Mouse (Mus musculus) myocyte (in vitro differentiated cells): ENCODE results near the gene Myom1. TPM values are rescaled to one million over a fixed set of nuclear protein-coding genes. Genes with fewer than 3 reads are reported as not detected.

Experiments used
- H3K27me3 ChIP-seq: one replicate; pipeline ENCODE4 v1.6.1; 2011; ENCODE audit not compliant: control insufficient read depth, insufficient read depth, insufficient read length
- H3K36me3 ChIP-seq: one replicate; pipeline ENCODE4 v1.6.1; 2011; ENCODE audit not compliant: control insufficient read depth, insufficient read depth
- H3K4me2 ChIP-seq: one replicate; pipeline ENCODE4 v1.6.1; 2011; ENCODE audit warnings: low read depth, control low read depth
- H3K4me3 ChIP-seq: one replicate; pipeline ENCODE4 v1.5.1; 2011; ENCODE audit warnings: mild to moderate bottlenecking, control low read depth, moderate library complexity
- H3K79me2 ChIP-seq: one replicate; pipeline ENCODE4 v1.6.1; 2011; ENCODE audit not compliant: control insufficient read depth, insufficient read depth
- H3ac ChIP-seq: one replicate; pipeline ENCODE4 v1.6.1; 2011; ENCODE audit not compliant: control insufficient read depth, insufficient read length
- CEBPB ChIP-seq: IDR thresholded peaks from 2 replicates; pipeline ENCODE4 v1.6.1; 2011; ENCODE audit warnings: mild to moderate bottlenecking, moderate library complexity; ENCODE audit not compliant: poor library complexity, insufficient read depth, severe bottlenecking
- E2F4 ChIP-seq: IDR thresholded peaks from one replicate; pipeline ENCODE4 v1.6.1; 2011; ENCODE audit warnings: mild to moderate bottlenecking, control low read depth, moderate library complexity; ENCODE audit not compliant: insufficient read depth
- MAX ChIP-seq: IDR thresholded peaks from one replicate; pipeline ENCODE4 v1.6.1; 2011; ENCODE audit warnings: low read depth, mild to moderate bottlenecking, control low read depth
- MYOD1 ChIP-seq, 3 experiments: IDR thresholded peaks; one replicate each; pipeline ENCODE4 v1.6.1; 2011; ENCODE audit warnings: control low read depth in 2 of 3, low read depth in 2 of 3, mild to moderate bottlenecking in 2 of 3, moderate library complexity in 1 of 3; ENCODE audit not compliant: insufficient read length in 2 of 3, control insufficient read depth in 1 of 3
- MYOG ChIP-seq, 3 experiments: IDR thresholded peaks; one replicate each; pipeline ENCODE4 v1.6.1; 2011; ENCODE audit warnings: control low read depth in 2 of 3, low read depth in 2 of 3, mild to moderate bottlenecking in 2 of 3; ENCODE audit not compliant: insufficient read length in 2 of 3, control insufficient read depth in 1 of 3, insufficient read depth in 1 of 3
- POLR2A ChIP-seq: IDR thresholded peaks from one replicate; pipeline ENCODE4 v1.6.1; 2011; ENCODE audit warnings: low read depth, mild to moderate bottlenecking, control low read depth, moderate library complexity; ENCODE audit not compliant: insufficient read length
- POLR2AphosphoS2 ChIP-seq: IDR thresholded peaks from one replicate; pipeline ENCODE4 v1.6.1; 2011; ENCODE audit warnings: low read depth, control low read depth; ENCODE audit not compliant: insufficient read length
- REST ChIP-seq: IDR thresholded peaks from one replicate; pipeline ENCODE4 v1.6.1; 2011; ENCODE audit warnings: mild to moderate bottlenecking, control low read depth, moderate library complexity; ENCODE audit not compliant: insufficient read depth, insufficient read length
- TCF12 ChIP-seq: IDR thresholded peaks from one replicate; pipeline ENCODE4 v1.6.1; 2011; ENCODE audit warnings: mild to moderate bottlenecking, control low read depth; ENCODE audit not compliant: poor library complexity, insufficient read depth, severe bottlenecking
- TCF3 ChIP-seq: IDR thresholded peaks from one replicate; pipeline ENCODE4 v1.6.1; 2011; ENCODE audit warnings: low read depth, control low read depth; ENCODE audit not compliant: insufficient read length
- polyA plus RNA-seq: library from polyadenylated mRNA; unstranded; fragments of >200 nt; fragmentation: generic; extraction: Trizol; gene quantifications from one replicate; pipeline ENCODE4 v1.2.1, GENCODE M21; 2012; ENCODE audit warnings: missing spikeins

Myom1 gene
- polyA plus RNA-seq, 1 experiment = 52.7 TPM

- H3K79me2 ChIP-seq = no peaks in the 10 kb centered on the region
- no peak overlapping the region for H3K4me3 ChIP-seq
- H3ac ChIP-seq = no peak overlapping the region
- H3K27me3 ChIP-seq = no peaks in the 10 kb centered on the region
- H3K36me3 ChIP-seq = no peaks in the 10 kb centered on the region
- TF ChIP-seq CEBPB = no peak
- TF ChIP-seq REST = no peak
- TF ChIP-seq TCF12 = no peak
- TF ChIP-seq E2F4 = no peak
- no peak for TF ChIP-seq MYOG (IDR thresholded peaks at IDR 0.05; ENCODE audit: control insufficient read depth in 1 of 3, insufficient read depth in 1 of 3, insufficient read length in 2 of 3, low read depth in 2 of 3)
- TF ChIP-seq MAX = no peak
- no peak for TF ChIP-seq POLR2A
- no peak for TF ChIP-seq POLR2AphosphoS2
- H3K4me2 ChIP-seq = no peak overlapping the region
Measured at GRCm38 (mm10) chr17:71169639-71170038, 167.2 kb downstream of the Myom1 start.

GRCm38 (mm10) chr17:71171161-71171560 is 168.7 kb downstream of the Myom1 start:
- TF ChIP-seq MYOD1 (IDR thresholded peaks at IDR 0.05; ENCODE audit: control insufficient read depth in 1 of 3, insufficient read length in 2 of 3, low read depth in 2 of 3) = no peak
- no peak for TF ChIP-seq REST
- TF ChIP-seq TCF12 = no peak
- TF ChIP-seq POLR2AphosphoS2 = no peak
- no peak for TF ChIP-seq TCF3
- no peaks in the 10 kb centered on the region for H3K79me2 ChIP-seq
- H3K4me2 ChIP-seq = no peak overlapping the region
- no peaks in the 10 kb centered on the region for H3K27me3 ChIP-seq
- H3ac ChIP-seq = no peak overlapping the region
- H3K4me3 ChIP-seq = no peak overlapping the region
- H3K36me3 ChIP-seq = no peaks in the 10 kb centered on the region

Other genes starting within 250 kb of the Myom1 start
- 75.2 TPM for gene Tgif1, start 149.1 kb upstream of the Myom1 start, polyA plus RNA-seq
- 880 TPM for gene Myl12a, start 245 bp downstream of the Myom1 start, polyA plus RNA-seq
- gene Lpin2, start 179.9 kb downstream of the Myom1 start, polyA plus RNA-seq = 6.4 TPM